Mouse (Mus musculus) hindbrain, embryonic 15.5 days (tissue): Measurements from ENCODE around the gene Serpina3b. TPM values are rescaled to one million over a fixed set of nuclear protein-coding genes. Genes with fewer than 3 reads are reported as not detected.

Source experiments
- ATAC-seq: fragments of 200-750 bp; cut with Nextera tagmentation; 2 replicates; pipeline ENCODE4 v1.8.0; 2017; ENCODE audit warnings: low read depth, moderate number of reproducible peaks, moderate TSS enrichment; ENCODE audit not compliant: low FRiP score
- H3K27ac ChIP-seq: fragments of 300-500 bp; sonication (generic); replicated peaks from 2 replicates; pipeline ENCODE4 v1.5.1; 2015; ENCODE audit warnings: mild to moderate bottlenecking, inconsistent platforms
- H3K27me3 ChIP-seq: fragments of 300-500 bp; sonication (generic); 2 replicates; pipeline ENCODE4 v1.6.1; 2015; ENCODE audit warnings: control low read depth, inconsistent platforms
- H3K36me3 ChIP-seq: fragments of 300-500 bp; sonication (generic); 2 replicates; pipeline ENCODE4 v1.6.1; 2015; ENCODE audit warnings: control low read depth, inconsistent platforms
- H3K4me1 ChIP-seq: fragments of 300-500 bp; sonication (generic); replicated peaks from 2 replicates; pipeline ENCODE4 v1.6.1; 2015; ENCODE audit warnings: control low read depth, inconsistent platforms
- H3K4me2 ChIP-seq: fragments of 300-500 bp; sonication (generic); 2 replicates; pipeline ENCODE4 v1.6.1; 2015; ENCODE audit warnings: moderate library complexity, mild to moderate bottlenecking, inconsistent platforms
- H3K4me3 ChIP-seq: fragments of 300-500 bp; sonication (generic); 2 replicates; pipeline ENCODE4 v1.5.1; 2015; ENCODE audit warnings: mild to moderate bottlenecking, inconsistent platforms
- H3K9ac ChIP-seq: fragments of 300-500 bp; sonication (generic); 2 replicates; pipeline ENCODE4 v1.6.1; 2015; ENCODE audit warnings: inconsistent platforms
- H3K9me3 ChIP-seq: fragments of 300-500 bp; sonication (generic); 2 replicates; pipeline ENCODE4 v1.6.1; 2016; ENCODE audit warnings: control low read depth, inconsistent platforms
- WGBS: fragments of 180-500 bp; shearing (Covaris S2); methylation state at CpG from one replicate; pipeline ENCODE4 v1.1.7; 2015; 5-methylcytosine and 5-hydroxymethylcytosine counted together
- polyA plus RNA-seq: library from polyadenylated mRNA; unstranded; fragments of >200 nt; fragmentation: Nextera tagmentation; extraction: Ambion mirVana; gene quantifications from 2 replicates; pipeline ENCODE4 v1.2.1, GENCODE M21; 2015

Serpina3b gene
- polyA plus RNA-seq, 1 experiment from 2014 or later, result not detected

- WGBS, result 81% methylated on average over 2 of the region's 2 CpGs
- no peaks in the 10 kb centered on the region for H3K36me3 ChIP-seq
Observed at GRCm38 (mm10) chr12:104138216-104138615, 10.4 kb downstream of the Serpina3b start.

GRCm38 (mm10) chr12:104140543-104141103, 12.8 kb downstream of the Serpina3b start:
- no peak for ATAC-seq
- WGBS, result 94% methylated on average over 4 of the region's 4 CpGs

More at GRCm38 (mm10) chr12:104138216-104138615, 10.4 kb downstream of the Serpina3b start:
- H3K27ac ChIP-seq, result no peak overlapping the region
- H3K4me3 ChIP-seq, result no peak overlapping the region
- H3K9ac ChIP-seq, result no peak overlapping the region
- H3K27me3 ChIP-seq, result no peaks in the 10 kb centered on the region
- H3K4me1 ChIP-seq, result no peaks in the 10 kb centered on the region
- no peak overlapping the region for H3K4me2 ChIP-seq
- no peak for ATAC-seq
- no peaks in the 10 kb centered on the region for H3K9me3 ChIP-seq

GRCm38 (mm10) chr12:104141506-104141905, 13.7 kb downstream of the Serpina3b start:
- Histone ChIP-seq H3K27ac (no peak overlapping the region), H3K4me3 (no peak overlapping the region), H3K27me3 (no peaks in the 10 kb centered on the region), H3K9ac (no peak overlapping the region), H3K4me2 (no peak overlapping the region), H3K9me3 (no peaks in the 10 kb centered on the region), H3K36me3 (no peaks in the 10 kb centered on the region), H3K4me1 (no peaks in the 10 kb centered on the region)
- no peak for ATAC-seq
- 93% methylated on average over 1 of the region's 1 CpGs for WGBS

More at GRCm38 (mm10) chr12:104140543-104141103, 12.8 kb downstream of the Serpina3b start:
- Histone ChIP-seq H3K4me3 (no peak overlapping the region), H3K36me3 (no peaks in the 10 kb centered on the region), H3K4me1 (no peaks in the 10 kb centered on the region), H3K27ac (no peak overlapping the region), H3K4me2 (no peak overlapping the region), H3K9ac (no peak overlapping the region), H3K27me3 (no peaks in the 10 kb centered on the region), H3K9me3 (no peaks in the 10 kb centered on the region)

GRCm38 (mm10) chr12:104142427-104142826, 14.6 kb downstream of the Serpina3b start:
- Histone ChIP-seq H3K27me3 (no peaks in the 10 kb centered on the region), H3K4me2 (no peak overlapping the region), H3K36me3 (no peaks in the 10 kb centered on the region), H3K4me1 (no peaks in the 10 kb centered on the region), H3K9me3 (no peaks in the 10 kb centered on the region), H3K27ac (no peak overlapping the region), H3K4me3 (no peak overlapping the region), H3K9ac (no peak overlapping the region)
- no peak for ATAC-seq
- 73% methylated on average over 1 of the region's 1 CpGs for WGBS

- WGBS, result 91% methylated on average over 1 of the region's 1 CpGs
- H3K4me3 ChIP-seq, result no peak overlapping the region
- H3K4me2 ChIP-seq, result no peak overlapping the region
- no peak for ATAC-seq
- no peaks in the 10 kb centered on the region for H3K36me3 ChIP-seq
- no peak overlapping the region for H3K9ac ChIP-seq
- no peak overlapping the region for H3K27ac ChIP-seq
- no peaks in the 10 kb centered on the region for H3K4me1 ChIP-seq
- H3K27me3 ChIP-seq, result no peaks in the 10 kb centered on the region
- H3K9me3 ChIP-seq, result no peaks in the 10 kb centered on the region
Observed at GRCm38 (mm10) chr12:104143286-104143685, 15.5 kb downstream of the Serpina3b start.

- Histone ChIP-seq H3K4me1 (no peaks in the 10 kb centered on the region), H3K4me2 (no peak overlapping the region), H3K9ac (no peak overlapping the region), H3K27ac (no peak overlapping the region), H3K27me3 (no peaks in the 10 kb centered on the region), H3K9me3 (no peaks in the 10 kb centered on the region), H3K4me3 (no peak overlapping the region), H3K36me3 (no peaks in the 10 kb centered on the region)
- no peak for ATAC-seq
- WGBS, result 91% methylated on average over 2 of the region's 2 CpGs
Observed at GRCm38 (mm10) chr12:104145571-104145970, 17.8 kb downstream of the Serpina3b start.

GRCm38 (mm10) chr12:104151989-104152388, 24.2 kb downstream of the Serpina3b start:
- no peak overlapping the region for H3K4me3 ChIP-seq
- H3K27ac ChIP-seq, result no peak overlapping the region
- no peaks in the 10 kb centered on the region for H3K4me1 ChIP-seq
- no peaks in the 10 kb centered on the region for H3K36me3 ChIP-seq
- WGBS, result 86% methylated on average over 2 of the region's 2 CpGs
- H3K27me3 ChIP-seq, result no peaks in the 10 kb centered on the region
- no peaks in the 10 kb centered on the region for H3K9me3 ChIP-seq
- H3K9ac ChIP-seq, result no peak overlapping the region
- no peak for ATAC-seq
- no peak overlapping the region for H3K4me2 ChIP-seq

- H3K36me3 ChIP-seq, result no peaks in the 10 kb centered on the region
- no peaks in the 10 kb centered on the region for H3K27me3 ChIP-seq
- H3K9ac ChIP-seq, result no peak overlapping the region
- no peak overlapping the region for H3K4me3 ChIP-seq
- no peak for ATAC-seq
- no peak overlapping the region for H3K27ac ChIP-seq
- WGBS, result 86% methylated on average over 3 of the region's 3 CpGs
- no peaks in the 10 kb centered on the region for H3K9me3 ChIP-seq
- no peaks in the 10 kb centered on the region for H3K4me1 ChIP-seq
- no peak overlapping the region for H3K4me2 ChIP-seq
Observed at GRCm38 (mm10) chr12:104153041-104153645, 25.3 kb downstream of the Serpina3b start.

GRCm38 (mm10) chr12:104153656-104154055, 25.9 kb downstream of the Serpina3b start, which contains the start of gene Serpina3c:
Gene Serpina3c, minus strand, starts transcription at chr12:104153870.
- no peaks in the 10 kb centered on the region for H3K4me1 ChIP-seq

GRCm38 (mm10) chr12:104174747-104175146, 47.0 kb downstream of the Serpina3b start:
- Histone ChIP-seq H3K4me2 (no peak overlapping the region), H3K4me3 (no peak overlapping the region), H3K27ac (no peak overlapping the region), H3K27me3 (no peaks in the 10 kb centered on the region), H3K9ac (no peak overlapping the region), H3K9me3 (no peaks in the 10 kb centered on the region), H3K36me3 (no peaks in the 10 kb centered on the region), H3K4me1 (no peaks in the 10 kb centered on the region)
- no peak for ATAC-seq
- WGBS, result 81% methylated on average over 3 of the region's 3 CpGs

More at GRCm38 (mm10) chr12:104153656-104154055, 25.9 kb downstream of the Serpina3b start, which contains the start of gene Serpina3c:
- WGBS, result 90% methylated on average over 2 of the region's 2 CpGs
- H3K36me3 ChIP-seq, result no peaks in the 10 kb centered on the region
- ATAC-seq, result no peak
- no peak within 1 kb of the TSS for H3K4me2 ChIP-seq
- no peaks in the 10 kb centered on the region for H3K9me3 ChIP-seq
- no peak within 1 kb of the TSS for H3K9ac ChIP-seq
- no peak within 1 kb of the TSS for H3K4me3 ChIP-seq
- no peaks in the 10 kb centered on the region for H3K27me3 ChIP-seq
- no peak within 1 kb of the TSS for H3K27ac ChIP-seq

- H3K4me2 ChIP-seq, result no peak overlapping the region
- WGBS, result 80% methylated on average over 3 of the region's 3 CpGs
- no peak for ATAC-seq
Observed at GRCm38 (mm10) chr12:104175636-104176035, 47.8 kb downstream of the Serpina3b start.

GRCm38 (mm10) chr12:104178577-104178976, 50.8 kb downstream of the Serpina3b start:
- Histone ChIP-seq H3K27ac (no peak overlapping the region), H3K9ac (no peak overlapping the region), H3K4me3 (no peak overlapping the region), H3K36me3 (no peaks in the 10 kb centered on the region), H3K4me2 (no peak overlapping the region), H3K4me1 (no peaks in the 10 kb centered on the region), H3K9me3 (no peaks in the 10 kb centered on the region), H3K27me3 (no peaks in the 10 kb centered on the region)
- ATAC-seq, result no peak

More at GRCm38 (mm10) chr12:104175636-104176035, 47.8 kb downstream of the Serpina3b start:
- no peak overlapping the region for H3K9ac ChIP-seq
- H3K27me3 ChIP-seq, result no peaks in the 10 kb centered on the region
- no peaks in the 10 kb centered on the region for H3K36me3 ChIP-seq
- H3K27ac ChIP-seq, result no peak overlapping the region
- no peak overlapping the region for H3K4me3 ChIP-seq
- no peaks in the 10 kb centered on the region for H3K9me3 ChIP-seq
- H3K4me1 ChIP-seq, result no peaks in the 10 kb centered on the region
